Mouse (Mus musculus): ENCODE data around the gene Cd109.

- TF ChIP-seq CTCF (IDR thresholded peaks at IDR 0.05; ENCODE audit: borderline replicate concordance, control insufficient read depth, extremely low read depth, insufficient read depth, low read length, poor library complexity) (no peak), POLR2A (IDR thresholded peaks at IDR 0.05; ENCODE audit: control insufficient read depth, extremely low read depth, insufficient read depth, low read length, poor library complexity) (no peak)
These were observed 33.3 kb downstream of the Cd109 start for GRCm38 (mm10) chr9:78648641-78649040.

All from thymus, adult 2 months (tissue).